In the genomic region with DNA sequence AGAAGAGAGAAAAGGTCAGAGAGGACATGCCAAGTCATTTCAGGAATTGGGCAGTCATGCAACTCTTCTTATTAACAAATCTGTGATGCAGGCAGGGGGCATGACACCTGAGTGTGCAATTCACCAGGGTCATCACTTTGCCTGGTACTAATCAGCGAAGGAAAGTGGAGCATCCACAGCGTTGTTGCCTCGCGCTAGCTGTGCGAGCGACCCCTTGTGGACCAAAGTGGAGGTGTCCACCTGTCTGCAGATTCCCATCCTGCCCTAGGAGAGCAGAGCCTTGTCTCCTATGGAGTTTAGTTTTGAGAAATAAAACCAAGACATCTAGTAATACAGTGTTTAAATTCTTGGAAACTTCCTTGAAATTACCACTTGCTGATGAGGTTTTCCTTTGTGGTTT, we compare ENCODE assay signal across 9 mouse cellular contexts.
DNase-seq lines count a peak whose midpoint lies in the region; ATAC-seq and TF ChIP-seq lines count a peak whose summit lies in the region.
"Had no signal": no experiment of that assay in that cellular context is flagged by ENCODE, and none has a peak within 500 bp of the region (broad histone marks: within the 10 kb centered on the region; RNA-seq: fewer than 3 reads in every experiment).

No protein-coding gene starts in this region.

- H3K4me2 ChIP-seq in midbrain, embryonic 12.5 days (replicated peaks) = no peak overlapping the region
- H3K4me2 ChIP-seq in midbrain, embryonic 15.5 days = no peak overlapping the region
- H3K4me2 ChIP-seq: embryonic facial prominence, embryonic 15.5 days; limb, embryonic 13.5 days had no signal

- DNase-seq in adrenal gland, adult 8-10 months = peak; percentile 8
- DNase-seq in kidney, postnatal 4 days = peak; percentile 74 to 76
- DNase-seq in lung, postnatal 10 days = peak; percentile 51
- peak; percentile 35 for DNase-seq in testis, postnatal 14 days (ENCODE audit: low spot score)

- H3K9ac ChIP-seq in midbrain, embryonic 12.5 days (replicated peaks) = no peak overlapping the region
- no peak overlapping the region for H3K9ac ChIP-seq in midbrain, embryonic 15.5 days
- H3K9ac ChIP-seq: embryonic facial prominence, embryonic 15.5 days; limb, embryonic 13.5 days had no signal

- no peak overlapping the region for H3K27ac ChIP-seq in midbrain, embryonic 12.5 days (replicated peaks)
- H3K27ac ChIP-seq in midbrain, embryonic 15.5 days = no peak overlapping the region
- no peak overlapping the region for H3K27ac ChIP-seq in cortical plate, adult 2 months (ENCODE audit: insufficient read depth, low read length)
- H3K27ac ChIP-seq: embryonic facial prominence, embryonic 15.5 days; limb, embryonic 13.5 days had no signal

- H3K36me3 ChIP-seq in midbrain, embryonic 12.5 days = no peaks in the 10 kb centered on the region
- no peaks in the 10 kb centered on the region for H3K36me3 ChIP-seq in midbrain, embryonic 15.5 days (replicated peaks)
- H3K36me3 ChIP-seq: embryonic facial prominence, embryonic 15.5 days; limb, embryonic 13.5 days had no signal

- H3K9me3 ChIP-seq in midbrain, embryonic 12.5 days = no peaks in the 10 kb centered on the region
- no peaks in the 10 kb centered on the region for H3K9me3 ChIP-seq in midbrain, embryonic 15.5 days
- H3K9me3 ChIP-seq: embryonic facial prominence, embryonic 15.5 days; limb, embryonic 13.5 days had no signal

- WGBS in midbrain, embryonic 12.5 days = 10% methylated on average over 6 of the region's 6 CpGs
- WGBS in midbrain, embryonic 15.5 days = 9% methylated on average over 6 of the region's 6 CpGs

- no peak overlapping the region for H3K4me3 ChIP-seq in midbrain, embryonic 12.5 days
- no peak overlapping the region for H3K4me3 ChIP-seq in midbrain, embryonic 15.5 days
- no peak overlapping the region for H3K4me3 ChIP-seq in cortical plate, adult 2 months (ENCODE audit: insufficient read depth, low read length)
- H3K4me3 ChIP-seq: embryonic facial prominence, embryonic 15.5 days; limb, embryonic 13.5 days had no signal

- ATAC-seq in midbrain, embryonic 12.5 days (ENCODE audit: low FRiP score, low read depth) = 0 out of 2 replicates have a peak, but pooled peaks have one; percentile 52
- no peak for ATAC-seq in midbrain, embryonic 15.5 days (replicated peaks)

- no peaks in the 10 kb centered on the region for H3K27me3 ChIP-seq in midbrain, embryonic 12.5 days
- no peaks in the 10 kb centered on the region for H3K27me3 ChIP-seq in midbrain, embryonic 15.5 days (replicated peaks)
- H3K27me3 ChIP-seq: embryonic facial prominence, embryonic 15.5 days had no signal

- TF ChIP-seq CTCF in cortical plate, adult 2 months (IDR thresholded peaks at IDR 0.05; ENCODE audit: extremely low read depth, insufficient read depth, low read length) = peak; percentile 69

- TF ChIP-seq POLR2A in cortical plate, adult 2 months (IDR thresholded peaks at IDR 0.05; ENCODE audit: extremely low read depth, insufficient read depth, low read length) = no peak

- no peaks in the 10 kb centered on the region for H3K4me1 ChIP-seq in midbrain, embryonic 12.5 days
- H3K4me1 ChIP-seq in midbrain, embryonic 15.5 days = peaks cover 9% of the 10 kb centered on the region; the same call in 1 of the 2 replicates
- no peaks in the 10 kb centered on the region for H3K4me1 ChIP-seq in cortical plate, adult 2 months (ENCODE audit: control insufficient read depth, insufficient read depth, low read length)
- H3K4me1 ChIP-seq: embryonic facial prominence, embryonic 15.5 days; limb, embryonic 13.5 days had no signal

Comparison
In these comparisons a context has a peak if more than half of its experiments do, and no peak if none do; other contexts are left out.
1. DNase-seq: peak in every context shown above with its lines; median percentile 75 in kidney, postnatal 4 days; 51 in lung, postnatal 10 days; 35 in testis, postnatal 14 days; 8 in adrenal gland, adult 8-10 months.